Mouse (Mus musculus) brain, embryonic 18.5 days (tissue): ENCODE results near the gene Zbtb20.
"Not testable (repeated sequence)": the region's sequence is repeated elsewhere in the genome, so short reads cannot be mapped to it uniquely, and the experiment has no call there.

Source experiments
- DNase-seq: peaks from one replicate; pipeline ENCODE4 v3.0.0-alpha.2; 2012; ENCODE audit warnings: low read depth, low spot score

Zbtb20 gene

DNA sequence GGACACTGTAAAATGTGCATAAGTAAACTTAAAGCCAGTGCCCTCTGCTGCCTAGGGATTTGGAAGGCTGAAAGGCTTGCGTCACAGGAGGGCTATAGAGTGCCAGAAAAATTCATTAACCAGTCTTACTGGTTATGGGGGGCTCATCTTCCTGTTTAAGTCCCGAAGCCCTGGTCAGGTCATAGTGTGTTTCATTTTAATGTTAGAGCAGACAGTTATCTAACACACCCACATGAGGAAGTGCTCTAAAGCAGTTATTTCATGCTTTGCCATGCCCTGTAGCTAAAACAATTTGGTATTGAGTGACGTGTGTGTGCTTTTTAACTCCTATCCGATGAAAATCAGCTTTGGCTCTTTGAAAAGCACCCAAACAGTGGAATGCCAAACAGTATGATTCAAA, 34.3 kb downstream of the Zbtb20 start:
- DNase-seq = no peak

DNA sequence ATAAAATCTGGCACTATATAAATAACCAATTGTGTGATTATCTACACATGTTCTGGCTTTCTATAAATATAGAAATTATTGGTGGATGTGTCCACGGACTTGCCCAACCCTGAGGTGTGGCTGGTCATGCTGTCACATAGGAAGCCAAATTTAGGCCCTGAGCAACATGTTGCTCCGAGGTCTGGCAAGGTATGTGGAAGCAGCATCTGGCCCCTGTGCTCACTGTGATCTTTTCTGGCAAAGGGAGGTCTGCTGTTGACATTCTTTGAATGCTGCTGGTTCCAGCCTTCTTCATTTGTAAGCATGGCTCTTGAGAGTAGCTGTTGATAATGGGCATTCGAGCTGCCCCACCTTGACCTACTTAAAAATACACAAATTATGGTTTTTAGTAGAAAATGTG, 35.0 kb downstream of the Zbtb20 start:
- DNase-seq = no peak

DNA sequence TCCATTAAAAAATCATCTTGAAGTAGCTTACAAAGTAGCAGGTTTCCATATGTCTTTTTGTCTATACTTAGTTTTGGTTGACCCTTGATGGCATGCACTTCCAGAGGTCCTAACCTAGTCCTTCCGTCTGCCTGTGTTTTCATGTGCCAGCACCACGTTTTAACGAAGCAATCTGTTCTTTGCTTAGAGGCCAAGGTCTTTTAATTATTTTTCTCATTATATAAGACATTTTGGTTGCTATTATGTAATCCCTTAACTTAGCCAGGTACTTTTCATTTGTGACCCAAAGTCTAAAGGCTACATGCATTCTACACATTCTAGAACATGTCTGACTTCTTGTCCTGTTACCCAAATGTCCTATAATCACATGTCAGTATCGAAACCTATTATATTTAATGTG, 35.6 kb downstream of the Zbtb20 start:
- no peak for DNase-seq

DNA sequence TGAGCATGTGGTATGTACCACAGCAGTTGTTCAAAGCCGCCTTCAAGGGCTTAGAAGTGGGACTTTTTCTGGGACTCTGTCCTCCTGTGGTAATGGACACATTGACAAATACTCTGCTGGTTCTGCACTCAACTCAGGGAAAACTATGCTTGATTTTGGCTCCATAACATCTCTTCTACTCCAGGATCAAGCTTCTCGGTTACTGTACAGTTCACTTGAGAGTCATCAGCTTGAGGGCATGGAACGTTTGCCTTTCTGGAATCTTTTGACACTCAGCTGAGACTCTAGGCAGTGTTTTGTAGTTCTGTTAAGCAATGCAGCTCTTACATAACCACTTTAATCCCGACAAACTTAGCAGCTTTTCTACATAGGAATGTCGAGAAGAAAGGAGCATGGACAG, 36.1 kb downstream of the Zbtb20 start:
- no peak for DNase-seq

DNA sequence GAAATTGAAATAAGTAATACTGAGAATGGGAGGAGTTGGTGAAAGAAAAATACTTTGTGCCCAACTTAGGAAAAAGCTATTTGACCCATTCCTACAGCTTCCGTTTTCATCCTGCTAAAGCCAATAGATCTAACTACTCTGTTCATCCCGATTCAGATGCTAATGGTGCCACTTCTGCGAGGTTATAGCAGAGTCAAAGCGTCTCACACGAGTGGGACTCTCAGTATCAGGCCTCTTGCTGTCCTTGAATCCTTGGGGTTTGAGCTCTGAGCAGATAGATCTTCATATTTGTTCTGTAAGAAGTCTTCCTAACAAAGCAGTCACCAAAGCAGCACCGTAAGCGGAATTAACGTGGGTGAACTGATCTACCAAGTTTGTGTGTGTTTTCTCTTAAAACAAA, 37.6 kb downstream of the Zbtb20 start:
- no peak for DNase-seq

DNA sequence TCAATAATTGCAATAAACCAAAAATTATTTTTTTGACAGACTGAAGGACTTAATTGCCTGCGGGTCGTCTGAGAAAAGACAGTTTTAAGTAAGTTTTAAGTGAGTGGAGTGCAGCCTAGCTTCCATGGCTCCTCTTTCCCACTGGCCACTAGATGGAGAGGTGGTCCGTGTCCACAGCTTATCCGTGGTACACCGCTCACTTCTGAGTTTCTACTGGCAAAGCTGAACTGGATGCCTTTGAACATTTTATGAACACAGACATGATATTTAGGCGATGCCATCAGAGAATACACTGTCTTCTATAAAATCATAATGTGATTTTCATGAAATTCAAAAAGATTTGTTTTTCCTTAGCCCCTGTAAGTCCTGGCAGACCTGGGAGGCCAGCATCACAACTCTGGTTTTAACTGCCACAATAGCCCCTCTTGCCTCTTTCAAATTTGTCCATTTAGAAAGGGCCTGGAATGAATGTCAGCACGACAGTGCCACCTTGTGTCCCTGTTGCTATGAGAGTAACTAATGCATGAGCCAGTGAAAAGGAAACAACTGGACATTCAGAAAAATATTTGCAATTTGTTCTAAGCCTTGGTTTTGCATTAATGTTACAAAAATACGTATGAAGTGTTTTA, 38.9 kb downstream of the Zbtb20 start:
- peak; percentile 47 for DNase-seq

DNA sequence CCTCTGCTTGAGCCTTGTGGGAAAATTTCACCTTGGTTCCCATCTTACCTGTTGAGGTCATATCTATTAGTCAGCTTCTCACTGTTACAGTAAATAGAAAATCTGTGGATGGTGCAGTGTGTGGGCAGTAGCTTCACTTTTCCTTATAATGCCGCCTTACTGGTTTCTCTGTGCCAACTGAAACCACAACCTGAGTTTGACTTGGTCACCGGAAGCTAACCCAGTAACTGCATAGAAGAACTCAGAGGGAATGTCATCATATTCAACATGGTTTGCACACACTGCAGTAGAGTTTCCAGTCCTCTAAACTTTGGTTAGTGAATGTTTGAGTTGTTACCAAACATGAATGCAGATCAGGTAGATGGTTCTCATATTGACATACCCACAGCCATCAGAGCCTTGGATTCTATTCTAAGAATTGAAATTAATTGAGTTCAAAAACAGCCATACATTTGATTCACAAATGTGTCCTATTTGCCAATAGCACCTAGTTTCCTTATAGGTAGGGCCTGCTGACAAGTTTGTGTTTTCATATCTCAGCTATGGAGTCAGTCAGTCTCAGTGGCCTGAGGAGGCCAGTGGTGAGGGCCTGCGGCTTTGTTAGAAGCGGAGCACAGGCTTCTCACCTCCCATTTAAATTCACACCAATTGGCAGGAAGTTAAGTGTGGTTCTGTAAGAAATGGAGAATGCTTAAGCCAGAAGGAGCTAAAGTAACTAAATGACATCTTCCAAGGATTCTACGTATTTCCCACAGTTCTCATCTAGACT, 44.5 kb downstream of the Zbtb20 start:
- no peak for DNase-seq

DNA sequence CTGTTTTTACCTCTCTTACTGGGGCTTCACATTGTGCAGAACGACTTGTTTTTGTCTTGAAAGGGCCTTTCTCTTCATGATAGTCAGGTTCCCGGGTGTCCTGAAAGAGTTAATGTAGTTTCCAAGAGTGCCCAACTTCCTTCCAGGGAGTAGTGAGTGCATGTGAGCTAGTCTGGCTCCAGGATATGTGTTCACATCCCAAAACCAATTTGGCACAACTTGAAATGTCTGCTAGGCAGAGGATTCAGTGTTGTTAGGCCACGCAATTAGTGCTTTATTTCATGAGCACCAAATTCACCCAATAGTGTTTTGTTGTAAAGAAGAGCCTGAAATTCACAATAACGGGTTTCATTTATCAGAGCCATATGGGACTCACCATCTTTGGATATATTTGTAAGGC, 45.8 kb downstream of the Zbtb20 start:
- no peak for DNase-seq

DNA sequence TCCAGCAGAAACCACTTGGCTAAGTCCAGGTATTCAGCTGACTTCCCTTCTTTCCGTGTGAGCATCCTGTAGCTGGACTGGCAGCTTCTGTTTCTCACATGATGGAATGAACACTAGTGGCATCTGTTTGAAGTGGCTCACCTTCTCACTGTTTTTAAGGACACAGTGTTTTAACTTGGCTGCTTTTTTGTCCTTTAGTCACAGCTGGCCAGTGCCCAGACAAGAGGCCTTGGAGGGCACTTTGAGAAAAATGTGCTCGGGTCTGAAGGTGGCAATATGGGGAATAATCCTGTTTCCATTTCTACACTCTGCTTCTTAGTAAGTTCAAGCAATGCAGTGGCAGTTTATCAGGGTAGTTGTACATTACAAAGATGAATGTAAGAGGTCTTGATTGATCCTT, 62.5 kb downstream of the Zbtb20 start:
- no peak for DNase-seq

DNA sequence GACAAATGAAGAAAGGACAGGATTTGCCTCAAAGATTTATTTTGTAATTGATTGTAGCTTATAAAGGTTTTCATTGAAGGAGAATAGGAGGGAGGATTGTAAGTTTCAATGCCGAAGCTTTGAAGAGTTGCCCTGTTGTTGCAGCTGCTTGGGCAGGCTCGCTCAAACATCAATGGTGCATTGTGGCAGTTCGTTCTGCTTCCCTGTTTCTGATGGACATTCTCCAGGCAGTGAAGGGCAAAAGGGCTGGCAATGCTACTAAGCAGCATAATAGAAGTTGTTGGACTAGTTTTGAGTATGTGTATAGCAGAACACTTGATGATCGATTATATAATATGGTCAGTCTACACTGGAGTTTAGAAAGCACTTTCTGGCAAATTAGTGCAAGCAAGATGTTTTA, 71.3 kb downstream of the Zbtb20 start:
- peak; percentile 8 for DNase-seq

DNA sequence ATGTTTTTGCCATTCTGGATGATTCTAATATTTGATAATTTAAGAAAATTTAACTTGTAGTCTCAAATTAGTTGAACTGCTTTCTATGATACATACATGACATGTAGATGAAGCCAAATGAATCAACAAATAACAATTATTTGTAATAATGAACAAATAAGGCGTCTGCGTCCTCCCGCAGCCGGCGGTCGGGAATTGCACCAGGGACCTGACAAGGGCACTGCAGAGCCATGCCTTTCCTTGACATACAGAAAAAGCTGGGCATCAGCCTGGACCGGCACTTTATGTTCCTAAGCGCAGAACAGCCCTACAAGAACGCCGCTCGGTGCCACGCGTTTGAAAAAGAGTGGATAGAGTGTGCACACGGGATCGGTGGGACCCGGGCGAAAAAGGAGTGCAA, 79.7 kb downstream of the Zbtb20 start:
- DNase-seq = not testable (repeated sequence)

DNA sequence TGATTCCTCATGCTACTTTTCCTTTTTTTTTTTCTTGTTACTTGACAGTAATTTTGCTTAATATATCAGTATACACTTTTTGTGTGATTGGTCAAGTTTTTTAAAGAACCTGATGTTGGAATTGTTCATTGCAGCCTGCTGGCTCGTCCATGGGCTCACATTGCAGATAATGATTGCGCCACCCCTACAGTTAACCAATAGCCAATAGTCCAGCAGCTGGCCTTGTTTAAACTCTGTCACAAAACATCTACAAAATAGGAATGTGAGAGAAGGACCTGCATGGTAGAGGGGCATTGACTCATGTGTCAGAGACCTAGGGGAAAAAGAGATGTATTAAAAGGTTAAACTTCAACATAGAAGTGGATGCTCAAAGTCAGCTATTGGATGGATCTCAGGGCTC, 97.2 kb downstream of the Zbtb20 start:
- no peak for DNase-seq

DNA sequence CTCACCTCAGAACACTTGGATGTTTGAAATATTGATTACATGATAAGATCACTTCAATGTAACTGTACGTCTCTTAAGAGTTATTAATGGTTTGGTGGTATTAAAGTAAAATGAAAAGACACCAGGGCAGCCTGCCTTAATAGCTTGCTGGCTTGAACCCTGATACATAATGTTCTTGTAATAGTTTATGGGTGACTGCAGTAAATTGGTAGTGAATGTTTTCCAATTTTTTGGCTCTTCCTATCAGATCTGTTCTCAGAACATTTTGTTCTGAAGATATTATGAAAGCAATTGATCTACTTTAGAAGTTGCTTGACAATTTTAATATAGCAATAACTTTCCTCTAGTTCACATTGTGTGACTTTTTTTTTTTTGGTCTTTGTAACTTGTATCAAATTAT, 123.2 kb downstream of the Zbtb20 start:
- DNase-seq = no peak

DNA sequence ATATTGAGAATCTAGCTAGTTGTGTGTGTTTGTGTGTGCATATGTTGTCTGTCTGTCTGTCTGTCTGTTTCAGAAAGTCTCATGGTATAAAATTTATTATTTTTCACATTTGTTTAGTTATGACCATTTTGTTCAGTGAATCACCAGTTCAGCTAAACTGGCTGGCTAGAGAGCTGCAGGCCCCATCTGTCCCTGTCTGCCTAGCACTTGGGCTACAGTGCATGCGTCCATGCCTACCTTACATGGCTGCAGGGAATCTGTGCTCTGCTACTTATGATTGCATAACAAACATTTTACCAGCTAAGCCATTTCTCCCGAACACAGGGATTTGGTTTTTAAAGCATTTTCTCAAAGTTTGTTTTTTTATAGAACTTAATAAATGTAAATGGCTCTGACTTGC, 150.7 kb downstream of the Zbtb20 start:
- no peak for DNase-seq

DNA sequence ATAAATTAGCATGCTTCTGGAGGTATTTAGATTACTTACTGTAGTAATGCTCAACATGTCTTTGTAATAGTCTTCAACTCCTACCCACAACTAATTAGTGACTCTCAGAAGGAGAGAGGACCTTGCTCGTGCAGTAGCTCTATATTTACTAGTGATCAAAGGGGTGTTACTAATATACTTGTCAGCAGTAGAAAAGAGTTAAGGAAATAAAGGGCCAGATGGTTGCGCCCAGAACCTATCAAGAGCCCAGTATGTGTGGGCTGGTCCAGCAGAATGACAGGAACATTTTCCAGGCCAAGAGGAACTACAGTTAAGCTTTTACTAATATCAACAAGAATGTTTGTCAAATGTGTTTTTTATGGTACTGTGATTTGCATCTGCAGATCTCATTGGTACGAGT, 153.6 kb downstream of the Zbtb20 start:
- DNase-seq = no peak

DNA sequence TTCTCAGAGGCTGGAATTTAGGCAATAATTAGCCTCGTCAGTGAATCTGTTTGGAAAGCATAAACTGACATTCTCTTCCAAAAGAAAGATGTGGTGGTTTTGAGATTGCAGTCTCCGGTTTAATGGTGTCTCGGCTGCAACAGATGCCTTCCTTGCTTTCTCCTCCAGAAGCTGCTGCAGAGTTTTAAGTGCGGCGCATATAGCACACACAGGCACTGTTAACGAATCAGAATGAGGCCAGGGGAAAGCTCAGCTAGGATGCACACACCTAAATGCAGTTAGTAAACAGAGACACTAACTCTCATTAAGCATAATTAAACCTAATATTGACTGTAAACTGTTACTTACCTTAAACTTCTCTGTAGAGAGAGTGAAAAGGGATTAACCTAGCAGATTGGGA, 160.0 kb downstream of the Zbtb20 start:
- no peak for DNase-seq

DNA sequence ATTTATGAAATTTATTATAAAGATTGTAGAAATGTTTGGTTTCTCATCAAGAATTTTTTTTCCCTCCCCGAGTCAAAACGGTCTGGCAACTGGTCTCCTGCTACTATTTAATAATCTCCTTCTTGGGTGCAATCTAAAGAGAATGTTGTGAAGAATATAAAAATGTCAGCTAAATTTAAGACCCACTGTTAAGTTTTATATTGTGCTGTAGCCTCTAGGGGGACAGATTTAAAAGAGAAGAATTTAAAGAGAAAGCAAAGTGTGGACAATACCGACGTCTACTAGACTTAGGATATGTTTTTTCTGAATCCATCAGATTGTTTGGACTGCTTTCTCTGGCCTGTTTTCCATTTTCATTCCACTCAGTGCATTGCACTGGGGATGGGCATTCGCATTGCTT, 160.8 kb downstream of the Zbtb20 start:
- no peak for DNase-seq

DNA sequence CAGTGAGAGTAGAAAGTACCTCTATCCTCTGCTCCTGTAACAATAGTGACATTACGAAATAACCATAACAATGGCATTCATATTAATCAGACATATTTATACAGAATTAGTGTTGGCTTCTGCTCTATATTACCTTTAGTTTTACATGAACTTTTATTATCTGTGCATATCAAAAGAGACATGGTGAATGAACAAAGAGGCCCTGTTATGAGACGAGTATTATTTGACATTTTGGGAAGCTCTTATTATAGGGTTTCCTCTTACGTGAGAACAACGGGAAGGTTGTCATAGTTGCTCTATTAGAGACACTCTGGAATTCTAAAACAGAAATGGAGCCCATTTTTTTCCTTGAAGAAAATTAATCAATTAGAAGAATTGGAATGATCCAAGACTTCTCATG, 161.6 kb downstream of the Zbtb20 start:
- DNase-seq = no peak

DNA sequence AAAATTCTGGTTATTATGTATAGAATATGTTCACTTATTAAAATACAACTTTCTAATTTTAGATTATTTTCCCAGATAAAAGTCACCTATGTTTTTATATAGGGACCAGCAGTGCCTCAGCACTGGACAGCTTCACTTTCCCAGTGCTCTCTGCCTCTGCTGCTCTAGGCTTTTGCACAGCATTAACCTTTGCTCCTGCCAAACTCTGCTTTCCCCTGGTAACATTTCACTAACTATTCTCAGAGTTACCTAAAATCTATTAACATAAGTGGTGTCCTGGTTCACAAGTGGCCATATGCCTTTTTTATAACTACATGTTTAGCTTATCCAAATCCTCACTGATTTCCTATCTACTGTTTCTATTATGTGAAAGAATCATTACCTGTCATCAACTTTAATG, 169.9 kb downstream of the Zbtb20 start:
- no peak for DNase-seq

DNA sequence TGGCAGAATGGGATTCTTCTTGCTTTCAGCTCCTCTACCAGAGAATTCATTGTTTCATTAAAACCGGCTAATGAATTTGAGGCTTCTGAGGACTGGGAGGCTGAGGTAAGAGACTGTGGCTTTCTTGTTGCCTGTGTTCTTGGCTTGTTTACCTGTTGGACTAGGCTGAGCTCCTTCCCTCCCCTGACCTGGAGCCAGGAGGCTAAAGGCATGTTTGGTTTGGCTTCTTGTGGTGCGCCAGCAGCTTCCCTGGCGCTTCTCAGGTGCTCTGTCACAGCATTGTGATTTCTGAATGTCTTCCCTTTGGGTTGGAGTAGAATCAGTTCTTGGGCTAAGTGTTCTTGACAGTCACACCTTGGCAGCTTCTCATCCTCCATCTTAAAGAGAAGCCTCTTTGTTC, 171.0 kb downstream of the Zbtb20 start:
- no peak for DNase-seq

DNA sequence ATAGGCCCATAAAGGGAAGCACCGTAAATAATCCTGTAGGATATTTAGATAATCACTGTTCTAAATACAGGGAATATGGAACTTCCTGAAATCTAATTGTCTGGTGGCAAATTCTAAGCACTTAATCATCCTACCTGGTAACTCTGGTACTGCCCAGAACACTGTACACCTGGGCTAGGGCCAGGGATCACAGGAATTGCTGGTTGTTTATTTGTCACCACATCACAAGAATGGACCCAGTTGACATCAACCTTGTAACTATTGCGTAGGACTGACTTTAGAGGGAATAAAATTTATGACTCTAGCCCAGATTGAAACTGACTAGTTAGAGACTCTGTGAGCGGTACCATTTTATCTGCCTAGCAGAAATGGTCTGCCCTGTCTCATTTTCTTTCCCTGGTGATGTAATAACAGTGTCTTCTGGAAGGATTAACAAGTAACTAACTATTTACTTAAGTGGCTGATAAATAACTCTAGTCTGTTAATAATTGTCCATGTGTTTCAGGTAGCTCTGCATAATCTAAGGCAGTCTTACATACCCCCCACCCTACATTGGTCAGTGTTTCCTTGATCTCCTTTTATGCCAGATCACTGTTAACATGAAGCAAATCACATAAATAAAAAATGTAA, 194.1 kb downstream of the Zbtb20 start:
- DNase-seq = no peak

DNA sequence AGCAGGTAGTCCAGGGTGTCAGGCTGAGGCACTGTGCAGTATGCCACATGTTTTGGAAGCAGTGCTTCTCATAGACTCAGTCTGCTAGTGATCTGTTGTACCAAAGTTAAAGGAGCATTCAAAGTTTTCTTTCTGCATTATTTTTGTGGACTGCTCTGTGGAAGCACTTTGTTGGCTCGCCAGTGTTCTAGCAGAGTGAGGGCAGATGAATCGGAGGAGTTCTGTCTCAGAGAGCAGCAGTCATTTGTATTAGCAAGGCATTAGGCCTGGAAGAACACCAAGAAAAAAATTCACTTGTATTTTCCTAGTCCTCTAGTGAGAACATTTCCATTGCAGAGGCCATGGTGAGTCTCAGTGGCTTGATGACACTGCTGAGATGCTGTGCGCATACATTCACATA, 196.2 kb downstream of the Zbtb20 start:
- no peak for DNase-seq
